Mouse (Mus musculus): ENCODE measurements around the gene Hist3h2ba.
A peak's percentile ranks its signal among the peaks of the same experiment; 100 is the strongest.

Hist3h2ba gene

DNA sequence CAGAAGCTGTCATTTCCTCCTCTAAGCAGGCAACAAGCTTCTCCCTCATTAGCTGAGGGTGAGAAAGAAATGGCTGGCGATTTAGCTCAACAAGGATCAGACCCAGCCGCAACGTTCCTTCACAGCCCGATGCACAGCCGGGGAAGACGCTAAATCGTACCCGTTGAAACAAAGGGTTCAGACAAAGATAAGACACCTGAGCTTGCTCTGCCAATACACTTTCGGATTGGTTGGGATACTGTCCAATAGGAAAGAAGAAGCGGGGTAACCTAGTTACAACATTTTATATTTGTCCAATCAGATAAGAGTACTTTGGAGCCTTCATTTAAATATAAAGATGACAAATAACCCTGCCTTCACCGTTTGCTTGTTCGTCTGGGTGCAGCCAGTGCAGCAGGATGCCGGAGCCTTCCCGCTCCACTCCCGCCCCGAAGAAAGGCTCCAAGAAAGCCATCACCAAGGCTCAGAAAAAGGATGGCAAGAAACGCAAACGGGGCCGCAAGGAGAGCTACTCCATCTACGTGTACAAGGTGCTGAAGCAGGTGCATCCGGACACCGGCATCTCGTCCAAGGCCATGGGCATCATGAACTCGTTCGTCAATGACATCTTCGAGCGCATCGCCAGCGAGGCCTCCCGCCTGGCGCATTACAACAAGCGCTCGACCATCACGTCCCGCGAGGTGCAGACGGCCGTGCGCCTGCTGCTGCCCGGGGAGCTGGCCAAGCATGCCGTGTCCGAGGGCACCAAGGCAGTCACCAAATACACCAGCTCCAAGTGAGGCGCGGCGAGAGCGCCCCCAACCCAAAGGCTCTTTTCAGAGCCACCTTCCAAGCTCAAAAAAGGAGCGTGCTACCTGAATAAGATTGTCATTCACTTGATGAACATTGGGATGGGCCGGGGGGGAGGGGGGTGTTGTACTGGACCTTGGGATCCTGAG, at the start of gene Hist3h2ba:
TSS of gene Hist3h2ba (plus strand) at position 379 of the 938 bp plus-strand sequence.
- DNase-seq, result peak; percentile 87 to 88

DNA sequence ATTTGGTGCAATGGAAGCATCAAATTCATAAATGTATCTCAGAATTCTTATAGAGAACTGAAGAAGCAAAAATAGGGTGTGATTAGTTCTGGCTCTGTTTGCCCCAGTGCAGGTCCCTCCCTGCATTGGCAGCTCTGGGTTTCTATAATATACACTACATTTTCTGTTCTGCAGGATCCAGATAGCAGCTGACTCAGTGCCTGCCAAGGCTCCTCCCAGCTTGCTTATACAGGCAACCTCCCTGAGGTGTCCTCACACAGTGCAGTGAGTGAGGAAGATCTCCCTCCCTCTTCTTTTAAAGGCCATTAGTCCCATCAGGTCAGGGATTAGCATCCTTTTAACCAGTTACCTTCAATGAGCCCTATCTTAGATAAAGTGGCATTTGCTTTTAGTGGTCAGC, 47.6 kb upstream of the Hist3h2ba start:
- DNase-seq, result no peak

DNA sequence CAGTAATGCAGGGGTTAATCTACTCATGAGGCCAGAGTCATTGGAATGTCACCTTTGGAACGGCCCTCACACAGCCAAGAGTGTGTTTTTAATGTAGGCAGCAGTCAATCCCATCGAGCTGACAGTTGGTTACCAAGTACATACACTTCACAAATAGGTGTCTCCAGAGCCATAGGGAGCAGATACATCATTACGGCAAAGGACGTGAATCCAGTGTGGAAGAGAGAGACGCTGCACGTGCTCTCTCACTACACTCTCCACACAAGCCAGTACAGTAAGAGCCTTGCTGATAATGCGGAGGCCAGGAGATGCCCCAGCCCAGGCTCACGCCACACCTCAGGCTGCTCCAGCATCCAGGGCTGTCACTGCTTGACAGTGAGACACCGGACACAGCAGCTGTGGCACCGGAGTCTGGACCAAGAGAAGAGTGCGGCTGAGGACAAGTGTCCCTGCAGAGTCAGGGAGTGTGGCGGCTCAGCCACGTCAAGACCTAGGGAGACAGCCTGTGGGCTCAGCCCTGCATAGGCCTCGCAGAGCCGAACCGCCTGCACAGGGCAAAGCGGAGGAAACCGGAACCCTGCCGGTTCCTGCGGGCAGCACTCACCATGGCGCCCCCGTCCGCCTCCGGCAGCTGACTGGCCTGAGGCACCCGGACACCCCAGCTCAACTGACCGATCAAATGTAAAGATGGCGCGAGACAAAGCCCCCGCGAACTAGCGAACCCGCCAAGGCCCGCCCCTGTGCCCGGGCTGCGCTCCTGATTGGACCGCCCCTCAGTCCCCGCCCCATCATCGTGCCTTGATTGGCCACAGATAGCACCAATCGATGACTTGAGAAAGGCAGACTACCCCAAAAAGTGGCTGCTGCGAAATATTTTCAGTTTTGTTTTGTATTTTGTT, 45.0 kb upstream of the Hist3h2ba start, which contains the start of gene Zfp39:
TSS of gene Zfp39 (minus strand) at position 715 of the 899 bp plus-strand sequence.
- peak; percentile 98 to 99 for DNase-seq

DNA sequence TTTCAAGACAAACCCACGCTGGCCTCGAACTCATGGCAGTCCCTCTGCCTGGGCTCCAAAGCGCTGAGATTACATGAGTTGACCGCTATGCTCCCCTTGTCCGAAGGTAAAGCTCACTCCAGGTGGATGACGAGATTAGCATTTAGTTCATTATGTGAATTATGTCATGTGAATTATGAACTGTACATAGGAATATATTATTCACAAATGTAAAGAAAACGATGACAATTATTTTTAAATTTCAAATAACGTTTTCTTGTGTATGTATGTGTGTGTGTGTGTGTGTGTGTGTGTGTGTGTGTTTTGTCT, 44.4 kb upstream of the Hist3h2ba start:
- no peak for DNase-seq

DNA sequence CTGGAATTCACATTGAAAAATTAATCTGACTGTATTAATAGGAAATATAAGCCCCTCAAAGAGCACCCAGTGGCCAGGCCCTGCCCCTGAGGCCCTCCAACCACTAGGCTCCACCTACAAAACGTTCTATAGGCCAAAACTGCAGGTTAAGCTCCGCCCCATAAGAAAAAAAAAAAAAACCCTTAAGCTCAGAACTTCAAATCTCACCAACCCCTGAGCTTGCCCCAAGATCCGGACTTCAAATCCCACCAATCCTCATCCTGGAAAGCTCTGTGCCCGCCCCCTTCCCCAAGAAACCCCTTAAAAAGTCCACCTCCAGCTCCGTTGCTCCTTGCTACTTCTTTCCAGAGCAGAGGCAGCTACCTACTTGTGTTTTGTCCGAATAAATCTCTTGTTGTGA, 43.9 kb upstream of the Hist3h2ba start:
- DNase-seq, result peak; percentile 26 to 43

DNA sequence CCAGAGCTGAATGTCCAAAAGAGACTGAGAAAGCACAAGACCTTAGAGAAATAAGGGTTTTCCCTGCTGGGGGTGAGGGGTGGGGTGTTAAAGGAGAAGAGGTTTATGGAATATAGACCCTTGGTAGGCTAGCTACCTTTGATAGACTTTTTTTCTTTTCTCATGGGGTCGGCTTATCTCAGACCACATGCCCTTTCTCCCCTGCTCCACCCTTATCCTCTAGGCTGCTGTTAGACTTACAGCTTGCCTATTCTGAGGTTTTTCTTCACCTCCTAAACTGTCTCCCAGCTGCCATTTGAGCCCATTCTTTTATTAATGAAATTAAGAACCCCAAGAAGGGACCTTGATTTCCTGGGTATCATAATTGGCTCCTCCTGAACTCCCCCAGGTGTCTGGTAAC, 34.9 kb upstream of the Hist3h2ba start:
- no peak for DNase-seq

DNA sequence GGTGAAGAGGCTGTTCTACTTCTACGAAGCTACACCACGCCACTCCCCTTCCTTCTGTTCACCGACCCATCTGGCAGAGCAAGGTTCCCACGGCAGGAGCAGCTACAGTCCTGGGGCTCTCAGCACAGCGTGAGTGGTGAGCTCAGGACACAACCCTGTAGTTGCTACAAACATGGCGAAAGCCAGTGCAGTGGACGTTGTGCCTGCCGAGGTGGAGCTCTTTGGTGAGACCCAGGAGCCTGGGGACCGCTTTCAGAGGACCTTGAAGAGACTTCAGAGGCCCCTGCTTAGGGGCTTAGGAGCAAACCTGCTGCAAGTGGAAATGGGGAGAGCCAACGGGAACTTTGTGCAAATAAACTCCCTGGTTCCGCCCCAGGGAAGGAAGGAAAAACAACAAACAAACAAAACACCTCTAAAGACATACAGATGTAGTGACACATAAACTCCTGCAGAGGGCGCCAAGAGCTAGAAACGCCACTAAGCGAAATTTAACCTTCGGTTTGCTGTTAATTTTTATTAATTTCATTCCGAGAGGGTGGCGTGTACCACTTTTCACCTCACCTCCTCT, 34.2 kb upstream of the Hist3h2ba start:
- peak; percentile 55 to 74 for DNase-seq

DNA sequence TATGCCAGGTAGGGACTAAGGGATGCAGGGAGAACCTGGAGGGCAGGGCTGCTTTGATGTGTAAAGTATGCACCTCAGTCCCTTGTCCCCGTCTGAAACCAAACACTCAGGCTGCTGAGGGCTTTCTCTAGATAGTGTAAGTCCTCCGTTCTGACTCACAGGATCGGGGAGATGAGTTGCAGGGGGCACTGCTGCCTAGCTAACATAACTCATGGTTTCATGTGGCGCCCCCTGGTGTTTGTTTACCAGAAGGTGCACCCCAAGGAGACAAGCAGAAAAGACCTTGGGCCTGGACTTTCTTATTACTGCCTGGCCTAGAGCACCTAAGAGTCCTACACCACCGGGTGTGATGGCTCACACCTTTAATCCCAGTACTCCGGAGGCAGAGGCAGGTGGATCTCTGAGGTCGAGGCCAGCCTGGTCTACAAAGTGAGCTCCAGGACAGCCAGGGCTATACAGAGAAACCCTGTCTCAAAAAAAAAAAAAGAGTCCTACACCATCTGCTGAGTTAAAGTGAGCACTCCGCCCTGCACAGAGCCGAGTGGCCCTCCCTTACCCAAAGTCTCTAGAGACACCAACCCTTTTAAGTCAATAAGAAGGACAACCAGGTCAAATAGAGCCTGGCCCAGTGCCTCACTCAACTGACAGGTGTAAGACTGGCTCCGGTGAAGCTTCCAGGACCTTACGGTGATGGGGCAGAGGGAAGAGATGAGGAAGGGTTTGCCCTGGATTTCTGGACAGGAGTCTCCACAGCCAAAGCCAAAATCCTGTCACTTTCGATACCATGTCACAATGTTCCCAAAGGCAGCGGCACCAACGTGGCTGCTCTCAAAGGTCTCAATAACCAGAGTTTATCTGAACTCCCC, 31.6 kb upstream of the Hist3h2ba start:
- peak; percentile 63 to 70 for DNase-seq

DNA sequence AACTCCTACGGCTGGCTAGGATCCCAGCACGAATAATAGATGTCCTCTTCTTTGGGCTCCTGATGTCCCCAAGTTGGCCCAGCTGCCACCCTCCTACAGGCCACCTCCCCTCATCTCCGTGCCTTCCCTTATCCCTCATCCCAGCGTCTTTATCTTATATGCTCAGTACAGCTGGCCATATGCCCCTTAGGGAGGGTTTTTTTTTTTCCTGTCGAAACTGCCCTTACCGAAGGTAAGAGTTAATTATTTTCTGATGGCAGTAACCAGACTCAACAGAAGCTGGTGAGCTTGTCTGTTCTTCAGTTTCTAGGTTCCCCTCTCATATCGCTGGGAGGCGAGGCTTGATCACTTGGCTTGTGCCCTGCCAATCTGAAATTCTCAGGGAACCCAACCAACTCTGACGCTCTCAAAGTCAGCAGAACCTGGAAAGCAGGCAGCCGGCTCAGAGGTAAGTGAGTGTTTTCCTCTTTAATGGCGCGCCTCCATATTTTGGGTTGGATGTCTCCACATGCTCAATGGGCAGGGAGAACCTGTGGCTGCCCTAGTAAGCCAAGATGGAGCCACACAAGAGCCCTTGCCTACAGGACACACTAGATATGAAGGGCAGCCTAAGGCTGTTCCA, 30.9 kb upstream of the Hist3h2ba start, which contains the start of gene Btnl10:
TSS of gene Btnl10 (plus strand) at position 164 of the 622 bp plus-strand sequence.
- no peak for DNase-seq

DNA sequence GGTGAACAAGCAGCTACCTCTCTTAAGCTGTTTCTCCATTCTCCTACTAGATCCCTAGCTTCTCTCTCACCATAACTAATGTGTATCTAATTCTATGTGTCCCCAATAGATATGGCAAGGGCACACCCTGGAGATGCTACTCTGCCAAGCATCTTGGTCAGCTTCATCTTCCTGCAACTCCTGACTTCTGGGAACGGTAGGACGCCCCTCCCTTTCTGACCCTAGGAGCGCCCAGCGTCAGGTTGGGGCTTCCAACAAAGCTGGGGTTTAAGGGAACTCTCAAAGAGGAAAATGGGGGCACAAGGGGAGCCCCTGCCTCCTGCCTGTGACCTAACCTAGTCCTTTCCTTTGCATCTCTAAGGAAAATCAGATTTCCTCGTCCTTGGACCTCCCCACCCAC, 30.0 kb upstream of the Hist3h2ba start:
- DNase-seq, result no peak

DNA sequence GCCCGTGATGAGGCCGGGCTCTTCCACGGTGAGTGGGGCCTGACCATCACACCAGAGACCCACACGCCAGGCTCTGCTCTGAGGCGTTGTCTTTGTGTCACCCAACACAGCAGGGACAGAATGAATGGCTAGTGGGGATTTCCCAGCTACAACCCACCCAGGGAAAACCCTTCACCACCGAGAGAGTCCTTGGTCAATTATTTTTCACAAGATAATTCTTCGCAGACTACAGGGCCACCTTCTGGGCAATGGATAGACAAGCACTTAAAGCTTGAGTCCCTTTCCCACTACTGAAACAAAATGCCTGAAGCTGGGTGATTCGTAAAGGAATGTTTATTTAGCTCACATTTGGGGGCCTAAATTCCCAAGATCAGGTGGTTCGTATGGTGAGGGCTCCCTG, 26.3 kb upstream of the Hist3h2ba start:
- no peak for DNase-seq

DNA sequence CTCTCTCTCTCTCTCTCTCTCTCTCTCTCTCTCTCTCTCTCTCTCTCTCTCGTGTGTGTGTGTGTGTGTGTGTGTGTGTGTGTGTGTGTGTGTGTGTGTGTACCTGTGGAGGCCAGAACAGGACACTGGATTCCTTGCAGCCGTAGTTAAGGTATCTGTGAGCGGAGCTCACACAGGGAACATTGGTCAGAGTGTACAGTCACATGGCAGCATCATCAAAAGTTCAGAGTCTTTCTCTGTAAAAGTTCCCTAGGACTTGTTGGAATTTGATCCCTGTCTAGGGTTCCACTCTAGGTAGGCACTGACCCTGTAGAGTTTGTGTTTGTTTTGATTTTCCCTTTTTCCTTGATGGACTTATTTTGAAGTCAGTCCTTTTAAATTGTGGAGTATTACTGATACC, 22.1 kb upstream of the Hist3h2ba start:
- no peak for DNase-seq

DNA sequence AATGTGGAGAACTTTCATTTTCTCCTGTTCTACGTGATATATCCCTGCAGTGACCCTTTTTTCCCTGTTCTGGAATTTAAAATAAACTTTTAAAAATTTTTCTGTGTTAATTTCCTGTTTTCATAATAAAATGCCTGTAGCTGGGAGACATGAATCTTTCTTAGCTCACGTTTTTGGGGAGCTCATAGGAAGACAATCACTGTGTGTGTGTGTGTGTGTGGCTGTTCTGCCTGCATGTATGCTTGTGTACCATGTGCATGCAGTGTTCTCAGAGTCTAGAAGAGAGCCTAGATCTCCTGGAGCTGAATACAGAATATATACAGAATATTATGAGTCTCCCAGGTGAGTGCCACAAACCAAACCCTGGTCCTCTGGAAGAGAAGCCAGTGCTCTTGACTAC, 21.7 kb upstream of the Hist3h2ba start:
- no peak for DNase-seq

DNA sequence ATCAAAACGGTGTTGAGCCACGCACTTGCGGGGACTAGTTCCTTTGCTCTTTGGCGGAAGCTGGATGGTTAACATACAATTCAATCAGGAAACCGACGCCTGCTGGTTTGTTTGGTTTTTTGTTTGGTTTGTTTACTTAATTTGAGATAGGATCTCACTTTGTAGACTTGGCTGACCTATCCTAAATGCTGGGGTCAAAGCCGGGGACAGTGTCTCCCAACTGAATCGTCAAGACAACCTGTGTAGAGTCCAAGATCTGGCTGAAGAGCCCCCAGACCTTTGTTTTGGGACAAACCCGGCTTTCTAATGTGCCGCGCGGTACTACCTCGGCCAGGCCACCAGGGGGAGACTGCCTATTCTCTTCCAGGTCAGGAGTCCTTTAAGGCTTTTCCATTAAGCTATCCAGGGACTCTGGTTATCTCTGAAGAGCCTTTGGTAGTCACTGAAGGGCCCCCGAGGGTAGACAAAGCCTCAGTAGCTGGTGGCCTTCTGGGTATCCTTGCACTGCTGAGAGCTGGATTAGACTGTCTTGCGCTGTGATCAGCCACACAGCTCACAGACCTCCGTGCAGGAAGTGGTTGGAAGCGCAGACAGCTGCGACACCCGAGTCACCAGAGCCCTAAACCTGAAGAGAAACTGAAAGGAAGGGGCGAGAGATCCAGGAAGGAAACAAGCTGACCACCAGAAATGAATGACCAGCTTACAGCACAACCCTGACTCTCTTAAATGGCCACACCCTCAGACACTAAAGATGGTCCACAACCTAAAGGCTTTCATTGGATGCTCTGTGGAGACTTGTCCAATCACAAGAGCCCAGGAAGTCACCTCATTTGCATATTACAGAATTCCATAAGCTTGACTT, 20.7 kb upstream of the Hist3h2ba start:
- peak; percentile 79 to 84 for DNase-seq

DNA sequence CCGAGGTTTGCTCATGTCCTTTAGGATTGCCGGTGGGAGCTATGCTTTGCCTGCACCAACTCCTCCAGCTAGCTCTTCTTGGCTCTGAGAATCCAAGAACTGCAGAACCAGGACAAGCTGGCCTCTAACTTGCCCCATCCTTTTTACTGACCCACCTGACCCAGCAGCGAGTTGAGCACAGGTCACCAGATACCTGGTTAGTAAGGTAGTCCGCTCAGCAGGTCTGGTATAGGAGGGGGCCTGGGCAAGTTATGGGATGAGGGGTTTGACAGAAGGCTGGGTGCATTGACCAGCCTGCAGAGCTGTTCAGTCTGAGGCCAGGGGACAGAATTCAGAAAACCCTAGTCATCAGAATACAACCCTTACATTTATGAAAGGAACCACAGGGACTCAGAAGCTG, 19.7 kb upstream of the Hist3h2ba start:
- DNase-seq, result no peak

DNA sequence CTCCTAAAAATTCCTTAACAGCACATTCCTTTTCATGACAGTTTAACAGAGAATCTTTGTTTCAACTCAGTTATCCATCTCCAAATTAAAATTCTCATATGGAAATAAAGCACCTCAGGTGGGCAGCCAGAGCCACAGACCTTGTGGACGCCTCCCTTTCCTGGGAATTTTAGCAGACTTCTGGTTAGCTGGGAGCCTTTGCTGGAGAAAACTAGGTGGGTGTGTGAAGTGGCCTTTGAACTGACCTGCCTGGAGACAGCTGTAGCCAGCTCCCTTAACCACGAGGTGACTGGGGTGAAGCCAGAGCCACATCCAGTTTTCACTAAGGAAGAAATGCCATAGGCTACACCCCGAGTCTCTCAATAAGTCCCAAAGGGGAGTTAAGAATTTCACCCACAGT, 19.1 kb upstream of the Hist3h2ba start:
- DNase-seq, result no peak

DNA sequence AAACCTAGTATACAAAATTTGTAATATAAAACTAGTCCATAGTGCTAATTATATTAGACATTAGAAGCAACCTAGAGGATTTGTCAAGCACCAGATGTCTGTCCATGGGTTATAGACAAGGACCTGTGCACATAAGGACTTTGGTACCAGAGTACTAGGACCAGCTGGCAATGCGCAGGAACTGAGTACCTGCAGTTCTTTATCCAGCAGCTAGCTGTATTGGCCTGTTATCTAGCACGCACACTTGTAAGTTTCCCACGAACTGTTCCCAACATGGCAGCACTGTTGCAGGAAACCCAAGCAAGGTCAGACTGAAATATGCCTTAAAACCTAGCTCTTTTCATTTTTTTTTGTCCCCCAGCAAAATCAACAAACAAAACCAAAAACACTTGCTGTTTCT, 18.5 kb upstream of the Hist3h2ba start:
- DNase-seq, result no peak

DNA sequence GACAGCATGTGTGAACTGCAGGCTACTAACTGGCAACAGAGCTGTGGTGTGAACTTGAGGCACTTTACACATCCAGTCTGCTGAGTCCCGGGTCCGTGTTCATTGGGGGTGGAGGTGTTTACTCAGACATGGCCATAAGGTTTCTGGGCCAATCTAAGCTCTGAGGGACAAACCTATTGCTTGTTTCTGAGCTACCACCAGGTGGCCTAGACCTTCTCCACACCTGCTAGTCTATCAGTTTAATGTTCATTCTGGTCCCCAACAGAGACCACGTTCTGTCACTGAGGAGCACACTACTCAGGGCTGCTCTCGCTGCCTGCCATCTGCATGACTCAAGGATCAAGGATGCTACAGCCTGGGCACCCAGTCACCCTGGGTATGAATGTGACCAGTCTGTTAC, 17.1 kb upstream of the Hist3h2ba start:
- DNase-seq, result peak in 1 of 2 experiments; percentile 40

DNA sequence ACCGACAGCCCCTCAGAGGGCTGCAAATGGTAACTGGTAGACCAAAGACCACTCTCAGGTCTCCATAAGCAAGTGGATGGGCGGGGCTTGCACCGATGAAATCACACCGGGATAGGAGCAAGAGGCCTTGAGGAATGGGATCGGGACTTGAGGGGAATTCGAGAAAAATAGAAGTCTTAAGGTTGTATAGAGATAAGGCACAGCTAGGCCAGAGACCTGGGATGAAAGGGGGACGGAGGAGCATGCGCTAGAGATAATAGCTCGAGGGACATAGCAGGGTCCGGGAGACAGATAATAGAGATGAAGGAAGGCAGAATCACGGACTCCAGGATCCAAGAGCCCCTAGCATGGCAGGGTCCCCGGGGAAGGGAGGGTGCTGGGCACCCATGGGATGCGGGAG, 10.8 kb upstream of the Hist3h2ba start:
- DNase-seq, result peak; percentile 57 to 58

DNA sequence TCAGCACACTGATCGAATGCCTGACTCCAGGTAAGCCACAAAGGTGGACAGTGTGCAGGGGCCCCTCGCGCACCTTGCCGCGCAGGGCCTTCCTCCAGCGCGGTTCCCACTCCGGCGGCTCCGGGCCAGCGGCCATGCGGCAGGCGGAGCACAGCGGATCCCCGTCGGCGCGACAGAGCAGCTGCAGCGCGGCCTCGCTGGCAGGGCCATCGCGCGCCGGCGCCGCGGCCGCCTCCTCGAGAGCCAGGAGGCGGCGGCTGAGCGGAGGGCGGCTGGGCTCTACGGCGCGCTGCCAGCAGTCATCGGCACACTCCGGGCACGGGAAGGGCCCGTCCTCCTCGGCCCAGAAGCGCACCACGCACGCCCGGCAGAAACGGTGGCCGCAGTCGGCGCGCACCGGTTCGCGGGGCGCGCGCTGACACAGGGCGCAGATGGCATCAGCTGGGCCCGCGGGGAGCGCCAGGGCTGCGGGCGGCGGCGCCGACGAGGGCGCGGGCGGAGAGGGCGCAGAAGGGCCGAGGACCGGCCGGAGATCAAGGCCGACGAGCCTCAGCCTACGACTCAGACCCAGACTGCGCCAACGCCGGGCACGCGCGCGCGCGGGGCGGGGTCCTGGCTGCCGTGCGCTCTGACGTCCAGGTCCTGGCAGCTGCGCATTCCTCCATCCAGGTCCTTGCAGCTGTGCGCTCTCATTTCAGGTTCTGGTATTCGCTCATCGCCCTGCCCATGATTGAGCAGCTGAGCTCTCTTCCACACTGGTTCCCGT, 10.2 kb upstream of the Hist3h2ba start, which contains the start of gene Rnf187:
TSS of gene Rnf187 (minus strand) at position 595 of the 766 bp plus-strand sequence.
- peak; percentile 96 for DNase-seq

Measured in cerebellum, postnatal 10 days (tissue).